Mouse (Mus musculus) heart, postnatal 14 days (tissue): Measurements from ENCODE around the gene Fyco1. TPM values are rescaled to one million over a fixed set of nuclear protein-coding genes. Genes with fewer than 3 reads are reported as not detected.
"Not testable (repeated sequence)": the region's sequence is repeated elsewhere in the genome, so short reads cannot be mapped to it uniquely, and the experiment has no call there.

Experiments
- DNase-seq, 2 experiments: peaks; one replicate each; pipeline ENCODE4 v3.0.0; 2021 to 2022
- intact Hi-C: fragments of 180-260 bp; cut with DNase I; formaldehyde crosslinking; loops from one replicate; pipeline ENCODE4 v1.15.1; 2025
- total RNA-seq, 2 experiments: library from RNA; stranded (reverse); gene quantifications; 2 replicates each; pipeline ENCODE4 v1.2.3; 2021

Fyco1 gene
- total RNA-seq, 2 experiments from 2014 or later = 250 to 267 TPM

DNA sequence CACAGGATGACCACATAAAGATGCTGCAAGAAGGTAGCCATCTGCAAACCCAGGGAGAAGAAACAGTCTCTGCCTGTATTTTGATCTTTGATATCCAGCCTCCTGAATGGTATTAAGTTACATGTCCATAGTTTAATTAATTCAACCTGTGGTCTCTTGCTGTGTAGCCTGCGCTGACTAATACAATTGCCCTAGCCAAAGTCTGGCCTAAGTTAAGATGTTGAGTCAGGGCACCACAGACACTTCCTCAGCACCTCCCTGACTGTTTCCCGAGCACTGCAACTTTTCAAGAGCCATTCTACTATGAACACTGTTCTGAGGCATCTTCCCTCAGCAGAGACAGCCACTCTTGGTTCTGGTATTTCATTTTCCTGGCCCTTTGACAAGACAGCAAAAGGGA lies 33.1 kb downstream of the Fyco1 start:
- intact Hi-C loops = no loop called here

GRCm38 (mm10) chr9:123815996-123816395 lies 35.7 kb downstream of the Fyco1 start:
- intact Hi-C loops = no loop called here
- no peak for DNase-seq

More for the DNA sequence above, 33.1 kb downstream of the Fyco1 start:
- no peak for DNase-seq

DNA sequence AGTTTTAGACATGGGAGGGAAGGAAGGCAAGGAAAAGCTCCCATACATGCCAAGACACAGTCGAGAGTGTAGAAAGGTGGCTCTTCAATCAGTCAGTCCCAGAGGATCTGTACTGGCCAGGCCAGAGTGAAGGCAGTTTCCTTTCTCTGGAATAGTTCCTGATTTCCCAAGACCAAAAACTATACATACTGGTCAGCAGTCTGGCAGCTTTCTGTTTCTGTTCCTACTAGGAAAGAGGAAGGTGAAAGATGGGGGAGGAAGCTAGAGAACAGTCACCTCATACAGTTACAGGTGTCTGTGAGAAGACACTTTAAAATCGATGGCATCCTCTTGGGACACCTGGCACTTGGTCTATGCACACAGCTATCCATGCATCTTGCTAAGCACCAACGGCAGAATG lies 36.3 kb downstream of the Fyco1 start:
- DNase-seq = no peak
- intact Hi-C loops = no loop called here

DNA sequence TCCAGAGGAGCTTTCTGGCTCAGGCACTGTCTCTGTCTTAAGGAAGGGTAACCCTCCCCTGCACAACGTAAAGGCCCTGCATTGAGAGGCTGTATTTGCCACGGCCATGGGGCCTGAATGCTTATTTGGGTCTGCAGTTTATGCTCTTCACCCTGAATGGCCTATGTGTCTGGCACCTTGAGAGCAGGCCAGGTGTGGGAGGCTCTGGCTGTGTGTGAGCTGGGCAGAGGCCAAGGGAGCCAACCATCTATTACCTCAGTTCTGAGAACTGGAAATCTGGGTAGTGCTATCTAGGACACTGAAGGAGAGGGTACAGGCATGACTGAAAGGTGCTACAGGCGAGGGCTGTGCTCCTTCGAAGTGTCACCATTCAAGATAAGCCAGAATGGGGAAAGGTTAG lies 36.9 kb downstream of the Fyco1 start:
- DNase-seq = peak in 1 of 2 experiments; percentile 16
- intact Hi-C loops = no loop called here

DNA sequence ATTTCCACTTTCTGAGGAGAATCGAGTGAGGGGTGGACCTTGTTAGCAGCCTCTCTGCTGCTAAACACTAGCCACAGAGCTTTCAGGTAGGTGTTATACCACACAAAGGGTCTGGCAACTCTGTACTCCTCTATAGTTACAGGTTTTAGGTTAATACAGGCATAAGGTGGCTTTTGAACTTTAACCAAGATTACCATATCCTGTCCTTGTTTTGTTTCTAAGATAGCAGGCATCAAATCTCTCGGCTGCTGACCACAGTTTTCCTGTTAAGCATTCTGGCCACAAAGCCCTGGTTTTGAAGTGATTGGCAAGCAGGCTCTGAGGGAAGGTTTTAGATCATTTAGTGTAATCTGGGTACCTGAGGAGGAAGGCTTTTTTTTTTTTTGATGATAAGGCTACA lies 37.4 kb downstream of the Fyco1 start:
- DNase-seq = no peak
- intact Hi-C loops = no loop called here

DNA sequence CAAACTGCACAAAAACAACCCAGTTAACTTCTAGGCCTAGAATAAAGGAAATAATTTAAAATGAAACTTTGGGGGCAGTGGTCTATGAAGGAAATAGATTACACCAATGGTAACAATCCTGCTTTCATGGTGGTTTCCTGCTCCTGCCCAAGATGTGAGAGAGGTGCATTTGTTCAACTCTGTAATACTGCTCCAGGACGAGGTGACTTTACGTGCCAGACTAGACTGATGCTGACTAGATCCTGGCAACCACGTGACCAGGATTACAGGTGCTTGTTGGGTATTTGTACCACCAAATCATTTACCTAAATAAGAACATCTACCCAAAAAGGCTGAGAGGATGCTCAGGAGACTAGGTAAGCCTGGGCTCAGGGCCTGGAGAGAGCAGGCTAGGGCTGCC lies 39.9 kb downstream of the Fyco1 start:
- intact Hi-C loops = no loop called here

DNA sequence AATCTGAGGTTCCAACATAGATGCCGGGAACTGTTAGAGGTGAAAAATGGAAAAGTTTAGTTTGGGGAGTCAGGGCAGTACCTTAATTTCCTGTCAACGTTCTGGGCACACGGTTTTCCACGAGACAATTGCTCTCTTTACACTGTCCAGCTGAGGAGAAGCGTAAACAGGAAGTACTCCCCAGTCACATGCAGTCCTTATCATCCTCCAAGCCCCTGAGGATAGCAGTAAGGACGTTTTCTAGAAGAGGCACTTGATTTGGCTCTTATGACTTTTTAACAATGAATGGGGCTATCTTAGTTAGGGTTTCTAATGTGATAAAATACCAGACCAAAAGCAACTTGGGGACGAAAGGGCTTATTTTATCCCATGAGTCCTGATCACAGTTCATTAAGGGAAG lies 43.1 kb downstream of the Fyco1 start:
- intact Hi-C loops = no loop called here
- DNase-seq = no peak

More for the DNA sequence above, 39.9 kb downstream of the Fyco1 start:
- no peak for DNase-seq

DNA sequence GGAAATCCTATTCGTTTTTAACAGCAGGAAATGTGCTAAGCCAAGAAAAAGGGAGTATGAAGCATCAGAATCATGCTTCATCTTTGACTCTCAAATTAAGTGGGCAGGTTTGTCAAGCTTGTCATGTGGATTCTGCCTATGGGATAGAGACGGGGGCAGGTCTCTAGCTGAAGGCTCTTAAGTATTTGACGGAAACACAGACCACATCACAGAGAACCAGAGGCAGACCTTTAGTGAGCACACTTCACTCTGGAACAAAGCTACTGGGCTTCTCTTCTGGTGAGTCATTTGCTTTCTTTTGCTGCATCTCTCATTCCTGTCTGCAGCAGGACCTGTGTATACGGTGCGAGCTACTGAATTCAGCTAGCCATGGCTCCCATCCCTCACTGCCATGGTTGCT lies 45.4 kb downstream of the Fyco1 start, which contains the start of gene Cxcr6:
Cxcr6 (plus strand) TSS at position 209 of the 400 bp plus-strand sequence.
- DNase-seq = no peak
- intact Hi-C loops = no loop called here

- intact Hi-C loops = no loop called here
- DNase-seq = no peak
These were observed 46.5 kb downstream of the Fyco1 start for GRCm38 (mm10) chr9:123805241-123805640.

- DNase-seq = no peak
- intact Hi-C loops = no loop called here
These were observed 48.8 kb downstream of the Fyco1 start for GRCm38 (mm10) chr9:123802896-123803295.

GRCm38 (mm10) chr9:123802421-123802820 lies 49.3 kb downstream of the Fyco1 start:
- no peak for DNase-seq
- intact Hi-C loops = no loop called here

DNA sequence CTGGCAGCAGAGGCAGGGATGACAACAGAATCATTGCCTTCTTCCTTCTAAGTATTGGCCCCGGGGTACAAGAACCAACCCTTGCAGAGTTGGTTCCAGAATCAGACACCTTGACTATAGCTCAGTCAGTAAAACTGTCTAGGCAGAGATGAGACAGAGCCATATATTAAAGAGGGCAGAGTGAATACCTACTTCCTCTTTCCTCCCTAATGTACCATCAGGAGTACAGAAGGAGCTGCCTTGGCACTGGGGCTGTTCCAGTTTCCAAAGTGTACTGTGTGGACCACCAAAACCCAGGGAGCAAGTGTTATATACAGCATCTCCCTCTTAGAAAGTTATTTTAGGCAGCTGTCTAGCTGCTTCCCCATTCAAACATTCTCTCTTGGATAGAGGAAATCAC lies 50.2 kb downstream of the Fyco1 start:
- no peak for DNase-seq
- intact Hi-C loops = no loop called here

DNA sequence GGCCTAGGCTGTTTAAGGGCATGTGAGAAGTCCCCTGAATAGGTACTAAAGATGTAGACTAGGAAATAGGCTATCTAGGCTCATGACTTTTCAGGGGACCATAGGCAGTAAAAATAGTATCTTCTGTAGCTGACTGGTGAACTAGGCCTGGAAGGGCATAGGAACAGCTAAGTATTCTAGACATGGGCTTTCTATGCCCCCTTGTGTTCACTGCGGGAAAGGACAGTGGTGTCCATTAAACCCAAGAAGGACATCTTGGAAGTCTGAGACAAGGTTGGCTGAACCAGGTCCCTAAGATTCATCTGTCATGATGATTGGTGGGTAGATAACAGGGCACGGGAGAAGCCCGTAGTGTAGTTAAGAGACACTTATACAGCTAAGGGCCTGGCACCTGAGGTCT lies 55.5 kb downstream of the Fyco1 start:
- intact Hi-C loops = loop anchor here (2.0 kb wide), 2 partner anchors 79 to 157 kb away; partner anchors contain the start of gene Lztfl1
- peak; percentile 35 to 56 for DNase-seq

DNA sequence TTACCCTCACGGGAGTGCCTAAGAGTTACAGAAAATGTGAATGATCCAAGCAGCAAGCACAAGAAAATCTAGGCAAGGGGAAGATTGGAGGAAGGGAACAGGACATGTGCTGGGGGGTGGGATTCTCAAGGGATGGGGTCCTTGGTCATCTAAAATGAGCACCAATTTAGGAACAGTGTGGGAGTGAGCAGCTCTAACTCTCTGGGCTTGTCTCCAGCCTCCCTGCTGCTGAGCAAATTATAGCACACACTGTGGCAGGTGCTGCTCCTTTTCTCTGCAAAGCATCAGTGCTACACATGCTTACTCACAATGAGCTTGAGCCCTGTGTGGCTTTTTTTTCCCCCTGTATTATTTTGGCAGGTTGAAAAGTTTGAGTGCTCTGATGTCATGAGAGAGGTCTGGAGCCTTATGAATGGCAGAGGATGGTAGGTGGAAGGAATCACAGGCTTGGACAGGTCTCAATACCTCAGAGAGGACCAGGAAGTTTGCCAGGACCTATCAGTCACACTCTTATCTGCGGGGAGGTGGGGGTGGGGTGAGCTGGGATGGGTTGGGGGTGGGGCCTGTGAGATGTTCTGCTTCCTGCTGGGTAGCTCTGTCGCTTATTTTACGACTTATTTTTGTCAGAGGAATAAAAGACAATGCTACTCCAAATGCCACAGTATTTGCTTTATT lies 62.7 kb downstream of the Fyco1 start:
- no peak for DNase-seq
- intact Hi-C loops = no loop called here

- intact Hi-C loops, DNase-seq: not testable (repeated sequence)
These were observed 78.4 kb downstream of the Fyco1 start for GRCm38 (mm10) chr9:123773299-123773698.

DNA sequence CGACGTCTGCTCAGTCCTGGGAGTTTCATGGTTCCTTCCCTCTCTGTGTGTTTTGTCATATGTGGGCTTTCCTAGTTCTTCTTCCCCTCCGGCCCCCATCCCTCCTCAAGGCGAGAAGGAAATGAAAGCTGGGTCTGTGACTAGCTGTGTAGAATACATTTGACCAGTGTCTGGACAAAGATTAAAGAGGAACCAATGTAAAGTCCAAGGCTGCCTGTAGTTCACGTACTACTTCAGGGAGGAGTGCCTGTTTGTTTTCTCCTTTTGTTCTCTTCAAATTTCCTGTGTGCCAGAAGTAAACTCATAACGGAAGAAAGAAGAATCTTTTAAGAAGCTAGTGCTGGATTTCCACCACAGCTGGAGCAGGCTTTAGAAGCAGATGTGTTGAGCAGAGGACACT lies 82.2 kb downstream of the Fyco1 start:
- no peak for DNase-seq
- intact Hi-C loops = no loop called here

DNA sequence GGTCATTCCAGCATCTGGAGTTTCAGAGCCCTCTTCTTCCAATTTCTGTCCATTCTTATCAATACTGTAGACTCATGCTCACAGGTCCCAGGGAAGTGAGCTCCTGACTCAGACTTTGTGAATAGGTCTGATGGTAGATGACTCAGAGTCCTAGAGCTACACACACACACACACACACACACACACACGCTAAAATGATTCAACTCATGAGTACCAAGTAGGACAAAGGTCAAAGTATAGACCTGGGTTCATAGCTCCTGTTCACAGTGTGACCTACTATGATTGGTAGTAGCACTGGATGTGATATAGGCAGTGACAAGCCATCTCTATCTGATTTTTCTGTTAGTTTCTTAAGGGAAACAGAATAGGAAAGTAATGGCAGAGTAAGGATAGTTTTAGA lies 83.3 kb downstream of the Fyco1 start:
- intact Hi-C loops = no loop called here
- no peak for DNase-seq

DNA sequence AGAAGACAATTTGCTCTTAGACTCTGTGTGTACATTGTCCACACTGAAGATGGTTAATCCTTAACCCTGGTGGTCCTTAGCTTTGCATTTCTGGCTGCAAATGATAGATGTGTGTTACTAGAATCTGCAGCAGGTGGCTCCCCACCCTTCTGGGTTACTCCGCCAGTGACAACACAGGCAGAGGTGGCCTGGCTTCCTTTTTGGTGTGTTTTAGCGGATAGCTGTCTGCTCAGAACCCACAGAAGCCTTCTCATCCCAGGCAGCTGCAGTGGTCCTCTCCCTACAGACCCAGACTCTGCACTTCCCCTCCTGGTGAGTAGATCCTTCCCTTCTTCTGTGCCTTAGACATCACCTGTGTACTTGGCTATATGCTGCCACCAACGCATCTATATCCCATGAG lies 84.7 kb downstream of the Fyco1 start:
- intact Hi-C loops = no loop called here
- DNase-seq = no peak

- intact Hi-C loops = no loop called here
- no peak for DNase-seq
These were observed 87.9 kb downstream of the Fyco1 start for GRCm38 (mm10) chr9:123763771-123764170.

GRCm38 (mm10) chr9:123762886-123763285 lies 88.8 kb downstream of the Fyco1 start:
- intact Hi-C loops = no loop called here
- peak in 1 of 2 experiments; percentile 12 for DNase-seq

GRCm38 (mm10) chr9:123760806-123761205 lies 90.9 kb downstream of the Fyco1 start:
- intact Hi-C loops = no loop called here
- no peak for DNase-seq

GRCm38 (mm10) chr9:123758645-123759044 lies 93.1 kb downstream of the Fyco1 start:
- DNase-seq = no peak
- intact Hi-C loops = no loop called here

- no peak for DNase-seq
- intact Hi-C loops = no loop called here
These were observed 93.5 kb downstream of the Fyco1 start for GRCm38 (mm10) chr9:123758156-123758555.
